Mouse (Mus musculus): ENCODE measurements around the gene AC140267.1.

Gene AC140267.1

GRCm38 (mm10) chr15:80232331-80232730 is 3.3 kb upstream of the AC140267.1 start:
- no peak for DNase-seq

GRCm38 (mm10) chr15:80233053-80233452 is 2.6 kb upstream of the AC140267.1 start:
- DNase-seq: no peak

GRCm38 (mm10) chr15:80233733-80234509 is 1.7 kb upstream of the AC140267.1 start, which contains the start of gene Mief1:
TSS of gene Mief1 (plus strand) at chr15:80234018.
- DNase-seq: peak; percentile 99

GRCm38 (mm10) chr15:80248135-80248534 is 12.5 kb downstream of the AC140267.1 start:
- no peak for DNase-seq

- DNase-seq: no peak
These were observed 13.0 kb downstream of the AC140267.1 start for GRCm38 (mm10) chr15:80248596-80248995.

- DNase-seq: no peak
These were observed 14.0 kb downstream of the AC140267.1 start for GRCm38 (mm10) chr15:80249672-80250071.

GRCm38 (mm10) chr15:80250586-80250985 is 15.0 kb downstream of the AC140267.1 start:
- no peak for DNase-seq

- DNase-seq: no peak
These were observed 17.9 kb downstream of the AC140267.1 start for GRCm38 (mm10) chr15:80253530-80253929.

- DNase-seq: peak; percentile 73
These were observed 18.6 kb downstream of the AC140267.1 start for GRCm38 (mm10) chr15:80254207-80254606.

GRCm38 (mm10) chr15:80254847-80255645 is 19.4 kb downstream of the AC140267.1 start, which contains the start of gene Atf4:
TSS of gene Atf4 (plus strand) at chr15:80255184.
- peak; percentile 99 for DNase-seq

- DNase-seq: peak; percentile 91
These were observed 20.0 kb downstream of the AC140267.1 start for GRCm38 (mm10) chr15:80255646-80256121.

GRCm38 (mm10) chr15:80256242-80256641 is 20.6 kb downstream of the AC140267.1 start:
- no peak for DNase-seq

- no peak for DNase-seq
These were observed 21.3 kb downstream of the AC140267.1 start for GRCm38 (mm10) chr15:80256656-80257601.

- peak; percentile 59 for DNase-seq
These were observed 22.1 kb downstream of the AC140267.1 start for GRCm38 (mm10) chr15:80257602-80258239.

GRCm38 (mm10) chr15:80258240-80259170 is 22.9 kb downstream of the AC140267.1 start:
- no peak for DNase-seq

- DNase-seq: no peak
These were observed 23.9 kb downstream of the AC140267.1 start for GRCm38 (mm10) chr15:80259406-80260045.

GRCm38 (mm10) chr15:80260677-80261076 is 25.0 kb downstream of the AC140267.1 start:
- peak; percentile 91 for DNase-seq

- no peak for DNase-seq
These were observed 25.5 kb downstream of the AC140267.1 start for GRCm38 (mm10) chr15:80261100-80261499.

GRCm38 (mm10) chr15:80263610-80264575 is 28.3 kb downstream of the AC140267.1 start, which contains the start of gene Rps19bp1:
TSS of gene Rps19bp1 (minus strand) at chr15:80264315.
- peak; percentile 93 for DNase-seq

Measured in lung, postnatal 36 days (tissue).